In the genomic region with DNA sequence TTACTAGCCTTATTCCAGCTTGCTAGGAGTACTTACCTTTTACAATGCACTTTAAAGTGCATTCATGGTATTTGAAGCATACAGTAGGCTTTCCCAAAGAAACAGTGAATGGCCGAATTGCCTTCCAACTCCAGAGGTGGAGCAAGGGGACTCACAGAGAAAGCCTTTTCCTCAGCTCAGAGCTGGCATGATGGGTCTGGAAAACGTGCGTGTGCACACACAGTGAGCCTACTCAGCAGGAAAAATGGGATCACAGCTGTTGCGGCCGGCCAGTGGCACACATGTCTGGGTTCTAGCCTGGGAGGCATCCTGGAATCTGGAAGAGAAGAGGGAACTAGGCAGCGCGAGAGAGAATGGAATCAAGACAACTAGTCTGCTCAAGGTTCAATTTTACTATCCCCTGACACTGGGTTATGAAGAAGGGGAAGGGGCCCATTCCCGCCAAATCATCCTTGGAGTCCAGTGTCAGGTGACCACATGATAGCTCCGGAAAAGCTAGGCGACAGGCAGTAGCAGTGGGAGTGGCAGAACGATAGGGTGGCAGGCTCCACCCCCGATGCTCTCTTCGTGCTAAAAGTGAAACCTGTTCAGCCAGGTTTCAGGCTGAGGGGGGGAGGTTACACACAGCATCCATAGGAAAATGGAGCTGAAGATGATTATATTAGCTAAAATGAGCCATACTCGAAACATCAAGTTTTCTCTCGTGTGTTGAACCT, we compare ENCODE assay signal across 8 mouse cellular contexts. TPM values are rescaled to one million over a fixed set of nuclear protein-coding genes. Genes with fewer than 3 reads are reported as not detected.
DNase-seq lines count a peak whose midpoint lies in the region; ATAC-seq and TF ChIP-seq lines count a peak whose summit lies in the region.

No protein-coding gene starts in this region.

- TF ChIP-seq CTCF in kidney, adult 2 months (conservative IDR thresholded peaks at IDR 0.05; ENCODE audit: insufficient read depth, insufficient read length, low read depth, low read length): no peak
- TF ChIP-seq CTCF in stomach, postnatal 0 days (IDR thresholded peaks at IDR 0.05; ENCODE audit: low read depth): no peak
- TF ChIP-seq CTCF in left cerebral cortex, adult 2 months (IDR thresholded peaks at IDR 0.05): no peak

- no peak for DNase-seq in kidney, adult 2 months
- DNase-seq in kidney, postnatal 14 days: no peak
- DNase-seq in ZHBTc4 (ENCODE audit: low read depth, low spot score): peak; percentile 29
- DNase-seq in stomach, postnatal 0 days (ENCODE audit: low spot score): peak; percentile 60
- DNase-seq in left cerebral cortex, adult 2 months (ENCODE audit: extremely low spot score in 1 of 2, low spot score in 2 of 2): no peak
- DNase-seq in kidney, adult 8-10 months: no peak

- intact Hi-C loops in left cerebral cortex, adult 2 months (cut with DNase I): no loop called here

- ATAC-seq in forebrain, embryonic 16.5 days: peak; percentile 58
- ATAC-seq in liver, embryonic 16.5 days (ENCODE audit: low read depth): peak; percentile 51; the same call in 1 of the 2 replicates
- ATAC-seq in stomach, postnatal 0 days (ENCODE audit: low FRiP score, low TSS enrichment): peak; percentile 64; the same call in 1 of the 2 replicates

- peak overlapping the region; percentile 46 for H3K4me2 ChIP-seq in forebrain, embryonic 16.5 days (ENCODE audit: low read length)
- H3K4me2 ChIP-seq in liver, embryonic 16.5 days (ENCODE audit: low read depth, low read length): peak overlapping the region; percentile 56
- H3K4me2 ChIP-seq in stomach, postnatal 0 days (replicated peaks; ENCODE audit: low read depth): peak overlapping the region; percentile 57

- peak overlapping the region; percentile 29; the same call in 1 of the 2 replicates for H3K4me3 ChIP-seq in kidney, adult 2 months (ENCODE audit: insufficient read depth, low read depth, low read length)
- peak overlapping the region; percentile 24 for H3K4me3 ChIP-seq in forebrain, embryonic 16.5 days (replicated peaks; ENCODE audit: low read length)
- H3K4me3 ChIP-seq in liver, embryonic 16.5 days (ENCODE audit: low read depth, low read length): peak overlapping the region; percentile 52
- peak overlapping the region; percentile 33 for H3K4me3 ChIP-seq in stomach, postnatal 0 days (ENCODE audit: low read depth, low read length)
- H3K4me3 ChIP-seq in left cerebral cortex, adult 2 months: no peak overlapping the region; the same call in 1 of the 2 replicates

- H3K9ac ChIP-seq in forebrain, embryonic 16.5 days (replicated peaks; ENCODE audit: low read depth, low read length): peak overlapping the region; percentile 25; the same call in 1 of the 2 replicates
- no peak overlapping the region for H3K9ac ChIP-seq in liver, embryonic 16.5 days (ENCODE audit: low read depth, low read length)
- 0 out of 2 replicates have a peak overlapping the region, but pooled peaks have one; percentile 23 for H3K9ac ChIP-seq in stomach, postnatal 0 days (ENCODE audit: low read length)

- H3K27me3 ChIP-seq in kidney, adult 2 months (replicated peaks; ENCODE audit: control insufficient read depth, insufficient read depth, low read length): no peaks in the 10 kb centered on the region
- no peaks in the 10 kb centered on the region for H3K27me3 ChIP-seq in forebrain, embryonic 16.5 days (replicated peaks; ENCODE audit: control insufficient read depth, insufficient read depth, low read length)
- no peaks in the 10 kb centered on the region for H3K27me3 ChIP-seq in liver, embryonic 16.5 days (ENCODE audit: control insufficient read depth, insufficient read depth, low read depth, low read length)
- no peaks in the 10 kb centered on the region for H3K27me3 ChIP-seq in stomach, postnatal 0 days (ENCODE audit: control insufficient read depth, insufficient read depth, low read length)

- 13% methylated on average over 15 of the region's 15 CpGs for WGBS in kidney, adult 2 months
- 20% methylated on average over 15 of the region's 15 CpGs for whole genome bisulfite sequencing in forebrain, embryonic 16.5 days
- WGBS in liver, embryonic 16.5 days (ENCODE audit: insufficient replicate concordance): 17% methylated on average over 15 of the region's 15 CpGs
- 12% methylated on average over 15 of the region's 15 CpGs for WGBS in stomach, postnatal 0 days

- 0 out of 2 replicates have a peak, but pooled peaks cover 3% of the 10 kb centered on the region for H3K4me1 ChIP-seq in kidney, adult 2 months (ENCODE audit: control insufficient read depth, insufficient read depth, low read length)
- H3K4me1 ChIP-seq in forebrain, embryonic 16.5 days (replicated peaks; ENCODE audit: control insufficient read depth, insufficient read depth, low read length): no peaks in the 10 kb centered on the region; the same call in 1 of the 2 replicates
- H3K4me1 ChIP-seq in liver, embryonic 16.5 days (ENCODE audit: control insufficient read depth, low read depth, low read length): peaks cover 2% of the 10 kb centered on the region
- H3K4me1 ChIP-seq in stomach, postnatal 0 days (replicated peaks; ENCODE audit: control insufficient read depth, insufficient read depth): no peaks in the 10 kb centered on the region

- H3K9me3 ChIP-seq in forebrain, embryonic 16.5 days (ENCODE audit: control insufficient read depth, low read length): no peaks in the 10 kb centered on the region
- no peaks in the 10 kb centered on the region for H3K9me3 ChIP-seq in liver, embryonic 16.5 days (replicated peaks; ENCODE audit: control insufficient read depth, low read length)
- no peaks in the 10 kb centered on the region for H3K9me3 ChIP-seq in stomach, postnatal 0 days (ENCODE audit: control insufficient read depth, low read length)

- TF ChIP-seq POLR2A in kidney, adult 2 months (IDR thresholded peaks at IDR 0.05; ENCODE audit: low read depth, low read length): no peak

- no peak for TF ChIP-seq EP300 in stomach, postnatal 0 days (optimal IDR thresholded peaks at IDR 0.05)

- H3K27ac ChIP-seq in kidney, adult 2 months (ENCODE audit: insufficient read depth, low read depth, low read length): no peak overlapping the region
- H3K27ac ChIP-seq in forebrain, embryonic 16.5 days (ENCODE audit: low read length): no peak overlapping the region
- H3K27ac ChIP-seq in liver, embryonic 16.5 days (ENCODE audit: low read length): no peak overlapping the region
- no peak overlapping the region for H3K27ac ChIP-seq in stomach, postnatal 0 days (replicated peaks)
- no peak overlapping the region for H3K27ac ChIP-seq in left cerebral cortex, adult 2 months

- no peaks in the 10 kb centered on the region for H3K36me3 ChIP-seq in kidney, adult 2 months (ENCODE audit: control insufficient read depth, insufficient read depth, low read length)
- no peaks in the 10 kb centered on the region for H3K36me3 ChIP-seq in forebrain, embryonic 16.5 days (ENCODE audit: control insufficient read depth, insufficient read depth)
- no peaks in the 10 kb centered on the region for H3K36me3 ChIP-seq in liver, embryonic 16.5 days (ENCODE audit: control insufficient read depth, insufficient read depth)
- peaks cover 2% of the 10 kb centered on the region; the same call in 1 of the 2 replicates for H3K36me3 ChIP-seq in stomach, postnatal 0 days (ENCODE audit: control insufficient read depth, insufficient read depth, low read length)

RNA-seq across cellular contexts. Expression of gene Gpld1, which starts 22.3 kb away (rescaled TPM):
- 1.3 and 1.7 TPM in 2 replicates for polyA plus RNA-seq in kidney, adult 2 months (2012; rRNA removed)
- 0.81 and 1.4 TPM in 2 replicates for polyA plus RNA-seq in forebrain, embryonic 16.5 days (2015; fragmentation: Nextera tagmentation; extraction: Ambion mirVana)
- 20.5 and 24.5 TPM in 2 replicates for polyA plus RNA-seq in liver, embryonic 16.5 days (2015; fragmentation: Nextera tagmentation; extraction: Ambion mirVana)
- 25.6 and 26.0 TPM in 2 replicates for polyA plus RNA-seq in stomach, postnatal 0 days (2015; fragmentation: Nextera tagmentation; extraction: Ambion mirVana)
- 10 to 100 TPM; 19.2 to 19.8 TPM for total RNA-seq in left cerebral cortex, adult 2 months (2021)

RNA-seq across cellular contexts. Expression of gene Aldh5a1, which starts 27.8 kb away (rescaled TPM):
- 16.5 and 17.6 TPM in 2 replicates for polyA plus RNA-seq in kidney, adult 2 months (2012; rRNA removed)
- polyA plus RNA-seq in forebrain, embryonic 16.5 days (2015; fragmentation: Nextera tagmentation; extraction: Ambion mirVana): 8.2 and 9.0 TPM in 2 replicates
- 3.7 and 4.3 TPM in 2 replicates for polyA plus RNA-seq in liver, embryonic 16.5 days (2015; fragmentation: Nextera tagmentation; extraction: Ambion mirVana)
- polyA plus RNA-seq in stomach, postnatal 0 days (2015; fragmentation: Nextera tagmentation; extraction: Ambion mirVana): 6.1 and 6.4 TPM in 2 replicates
- total RNA-seq in left cerebral cortex, adult 2 months (2021): 10 to 100 TPM; 56.5 to 56.8 TPM

RNA-seq across cellular contexts. Expression of gene Mrs2, which starts 54.9 kb away (rescaled TPM):
- polyA plus RNA-seq in kidney, adult 2 months (2012; rRNA removed): 23.9 and 27.3 TPM in 2 replicates
- polyA plus RNA-seq in forebrain, embryonic 16.5 days (2015; fragmentation: Nextera tagmentation; extraction: Ambion mirVana): 16.5 and 17.3 TPM in 2 replicates
- polyA plus RNA-seq in liver, embryonic 16.5 days (2015; fragmentation: Nextera tagmentation; extraction: Ambion mirVana): 5.7 and 6.0 TPM in 2 replicates
- 13.9 and 16.4 TPM in 2 replicates for polyA plus RNA-seq in stomach, postnatal 0 days (2015; fragmentation: Nextera tagmentation; extraction: Ambion mirVana)
- 10 to 100 TPM; 54.3 to 65.6 TPM for total RNA-seq in left cerebral cortex, adult 2 months (2021)

Comparison
In these comparisons a context has a peak if more than half of its experiments do, and no peak if none do; other contexts are left out.
1. DNase-seq: peak in ZHBTc4 (single experiment) and stomach, postnatal 0 days (single experiment); none in kidney, adult 2 months (single experiment), kidney, postnatal 14 days (single experiment), left cerebral cortex, adult 2 months (0 of 2) and kidney, adult 8-10 months (0 of 2).
2. Peak in every context shown above with its lines, with median percentiles within 50 percentile points of each other: ATAC-seq and H3K4me2 ChIP-seq.